Mouse (Mus musculus): Measurements from ENCODE around the gene Hoxd3. TPM values are rescaled to one million over a fixed set of nuclear protein-coding genes. Genes with fewer than 3 reads are reported as not detected.

Gene Hoxd3
- polyA plus RNA-seq, 1 experiment = 0.09 TPM

DNA sequence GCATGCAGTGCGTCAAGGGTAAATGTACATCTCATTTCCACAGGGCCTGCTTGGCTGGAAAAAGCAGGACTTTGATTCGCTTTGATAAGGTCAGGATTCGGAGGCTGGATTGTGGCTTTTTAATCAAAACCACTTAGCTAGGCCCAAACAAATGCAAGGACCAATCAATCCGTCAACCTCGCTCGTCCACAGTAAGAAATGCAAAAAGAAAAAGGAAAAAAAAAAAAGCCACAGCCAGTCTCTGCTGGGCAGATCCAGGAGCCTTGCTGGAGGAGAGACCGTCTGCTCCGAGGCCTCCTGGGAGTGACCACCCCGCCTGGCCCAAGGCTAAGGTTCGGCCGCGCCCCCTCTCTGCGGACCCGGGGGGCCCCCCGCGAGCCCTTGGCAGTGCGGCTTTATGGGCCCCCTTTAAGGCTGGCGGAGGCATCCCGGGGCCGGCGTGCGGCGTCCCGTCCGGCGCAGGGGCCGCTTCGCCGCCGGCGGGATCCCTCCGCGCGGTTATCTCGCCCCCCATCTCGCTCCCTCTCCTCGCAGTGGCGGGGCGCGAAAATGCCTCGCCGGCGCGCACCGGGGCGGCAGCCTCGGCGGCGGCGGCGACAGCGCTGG is 7.2 kb upstream of the Hoxd3 start, which contains the start of gene Hoxd8:
Gene Hoxd8, plus strand, starts transcription at position 223 of the 606 bp plus-strand sequence.
- WGBS = 4% methylated on average over 47 of the region's 52 CpGs
- no peak for DNase-seq
- H3K4me1 ChIP-seq (ENCODE audit: control insufficient read depth, insufficient read depth, low read length) = no peaks in the 10 kb centered on the region
- no peak within 1 kb of the TSS for H3K4me3 ChIP-seq (replicated peaks; ENCODE audit: extremely low read depth, low read depth, low read length)
- no peak for TF ChIP-seq CTCF (IDR thresholded peaks at IDR 0.05; ENCODE audit: insufficient read depth, low read length)
- TF ChIP-seq POLR2A (IDR thresholded peaks at IDR 0.05; ENCODE audit: borderline replicate concordance, extremely low read depth, low read depth, low read length) = no peak

DNA sequence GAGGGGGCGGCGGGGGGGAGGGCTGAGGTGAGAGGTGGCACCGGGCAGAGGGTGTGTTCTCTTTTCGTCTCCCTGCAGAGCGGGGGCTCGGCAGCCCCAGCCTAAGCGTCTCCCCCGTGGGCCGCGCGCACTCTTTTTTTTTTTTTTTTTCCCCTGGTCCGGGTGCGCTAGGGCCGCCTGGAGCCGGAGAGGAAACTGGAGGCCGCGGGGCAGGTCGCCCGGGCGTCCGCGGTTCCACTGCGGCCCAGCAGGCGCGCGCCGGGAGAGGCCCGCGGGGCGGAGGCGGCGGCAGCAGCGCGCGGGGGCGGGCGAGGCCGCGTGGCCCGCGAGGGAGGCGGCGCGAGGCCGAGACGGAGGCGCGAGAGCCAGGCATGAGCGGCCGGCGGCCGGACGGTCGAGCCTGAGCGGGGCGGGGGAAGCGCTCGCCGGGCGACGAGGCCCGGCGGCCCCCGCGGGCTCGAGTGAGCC is 6.7 kb upstream of the Hoxd3 start:
- TF ChIP-seq POLR2A (IDR thresholded peaks at IDR 0.05; ENCODE audit: borderline replicate concordance, extremely low read depth, low read depth, low read length) (no peak), CTCF (IDR thresholded peaks at IDR 0.05; ENCODE audit: insufficient read depth, low read length) (no peak)
- WGBS = under 1% methylated on average over 64 of the region's 66 CpGs
- no peak for DNase-seq
- Histone ChIP-seq H3K4me3 (replicated peaks; ENCODE audit: extremely low read depth, low read depth, low read length) (no peak overlapping the region), H3K4me1 (ENCODE audit: control insufficient read depth, insufficient read depth, low read length) (no peaks in the 10 kb centered on the region)

- Histone ChIP-seq H3K4me3 (replicated peaks; ENCODE audit: extremely low read depth, low read depth, low read length) (no peak overlapping the region), H3K4me1 (ENCODE audit: control insufficient read depth, insufficient read depth, low read length) (no peaks in the 10 kb centered on the region)
- no peak for TF ChIP-seq POLR2A (IDR thresholded peaks at IDR 0.05; ENCODE audit: borderline replicate concordance, extremely low read depth, low read depth, low read length)
- no peak for TF ChIP-seq CTCF (IDR thresholded peaks at IDR 0.05; ENCODE audit: insufficient read depth, low read length)
- no peak for DNase-seq
- WGBS = 3% methylated on average over 82 of the region's 85 CpGs
Measured at GRCm38 (mm10) chr2:74705467-74706089, 6.1 kb upstream of the Hoxd3 start.

GRCm38 (mm10) chr2:74706393-74706960 is 5.2 kb upstream of the Hoxd3 start:
- 6% methylated on average over 13 of the region's 13 CpGs for WGBS
- no peaks in the 10 kb centered on the region for H3K4me1 ChIP-seq (ENCODE audit: control insufficient read depth, insufficient read depth, low read length)
- H3K4me3 ChIP-seq (replicated peaks; ENCODE audit: extremely low read depth, low read depth, low read length) = no peak overlapping the region
- DNase-seq = no peak
- TF ChIP-seq CTCF (IDR thresholded peaks at IDR 0.05; ENCODE audit: insufficient read depth, low read length) (no peak), POLR2A (IDR thresholded peaks at IDR 0.05; ENCODE audit: borderline replicate concordance, extremely low read depth, low read depth, low read length) (no peak)

DNA sequence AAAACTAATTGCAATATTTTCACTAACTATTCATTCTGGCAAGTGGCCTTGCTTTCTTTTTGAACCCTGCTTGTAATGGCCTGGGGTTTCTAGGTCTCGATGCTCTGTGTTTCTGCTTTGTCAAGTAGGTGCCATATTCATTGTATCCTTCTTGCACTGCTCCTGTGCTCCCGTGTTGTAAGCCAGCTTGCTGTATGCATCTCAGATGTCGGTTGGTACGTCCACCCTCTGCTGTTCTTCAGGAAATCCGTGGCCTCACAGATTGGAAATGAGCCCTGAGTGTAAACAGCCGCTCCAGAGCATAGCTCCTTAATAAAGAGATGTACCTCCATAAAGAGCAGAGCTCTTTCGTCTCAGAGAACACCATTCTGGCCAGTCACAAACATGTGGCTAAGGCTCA is 4.1 kb upstream of the Hoxd3 start:
- no peak for TF ChIP-seq POLR2A (IDR thresholded peaks at IDR 0.05; ENCODE audit: borderline replicate concordance, extremely low read depth, low read depth, low read length)
- no peak for TF ChIP-seq CTCF (IDR thresholded peaks at IDR 0.05; ENCODE audit: insufficient read depth, low read length)
- WGBS = 27% methylated on average over 7 of the region's 7 CpGs
- Histone ChIP-seq H3K4me1 (ENCODE audit: control insufficient read depth, insufficient read depth, low read length) (no peaks in the 10 kb centered on the region), H3K4me3 (replicated peaks; ENCODE audit: extremely low read depth, low read depth, low read length) (no peak overlapping the region)
- no peak for DNase-seq

DNA sequence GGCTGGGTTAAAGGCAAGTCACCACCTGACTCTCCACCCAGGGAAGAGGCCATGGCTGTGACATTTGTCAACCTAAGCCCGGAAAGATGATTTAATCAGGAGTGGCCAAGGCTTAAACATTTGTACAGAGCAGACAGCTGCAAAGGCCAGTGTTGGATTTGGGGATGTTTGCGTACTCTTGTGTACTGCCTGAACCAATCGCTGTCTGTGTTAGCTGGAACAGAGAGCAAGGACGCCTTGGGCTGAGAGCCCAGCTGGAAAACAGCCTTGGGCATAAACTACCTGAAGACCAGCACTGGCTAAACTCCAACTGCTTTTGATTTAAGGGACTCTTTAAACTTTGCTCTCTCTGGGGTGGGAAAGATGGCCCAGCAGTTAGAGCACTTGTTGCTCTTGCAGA is 3.1 kb upstream of the Hoxd3 start:
- TF ChIP-seq POLR2A (IDR thresholded peaks at IDR 0.05; ENCODE audit: borderline replicate concordance, extremely low read depth, low read depth, low read length) (no peak), CTCF (IDR thresholded peaks at IDR 0.05; ENCODE audit: insufficient read depth, low read length) (no peak)
- H3K4me1 ChIP-seq (ENCODE audit: control insufficient read depth, insufficient read depth, low read length) = no peaks in the 10 kb centered on the region
- no peak for DNase-seq
- WGBS = 21% methylated on average over 4 of the region's 4 CpGs
- no peak overlapping the region for H3K4me3 ChIP-seq (replicated peaks; ENCODE audit: extremely low read depth, low read depth, low read length)

DNA sequence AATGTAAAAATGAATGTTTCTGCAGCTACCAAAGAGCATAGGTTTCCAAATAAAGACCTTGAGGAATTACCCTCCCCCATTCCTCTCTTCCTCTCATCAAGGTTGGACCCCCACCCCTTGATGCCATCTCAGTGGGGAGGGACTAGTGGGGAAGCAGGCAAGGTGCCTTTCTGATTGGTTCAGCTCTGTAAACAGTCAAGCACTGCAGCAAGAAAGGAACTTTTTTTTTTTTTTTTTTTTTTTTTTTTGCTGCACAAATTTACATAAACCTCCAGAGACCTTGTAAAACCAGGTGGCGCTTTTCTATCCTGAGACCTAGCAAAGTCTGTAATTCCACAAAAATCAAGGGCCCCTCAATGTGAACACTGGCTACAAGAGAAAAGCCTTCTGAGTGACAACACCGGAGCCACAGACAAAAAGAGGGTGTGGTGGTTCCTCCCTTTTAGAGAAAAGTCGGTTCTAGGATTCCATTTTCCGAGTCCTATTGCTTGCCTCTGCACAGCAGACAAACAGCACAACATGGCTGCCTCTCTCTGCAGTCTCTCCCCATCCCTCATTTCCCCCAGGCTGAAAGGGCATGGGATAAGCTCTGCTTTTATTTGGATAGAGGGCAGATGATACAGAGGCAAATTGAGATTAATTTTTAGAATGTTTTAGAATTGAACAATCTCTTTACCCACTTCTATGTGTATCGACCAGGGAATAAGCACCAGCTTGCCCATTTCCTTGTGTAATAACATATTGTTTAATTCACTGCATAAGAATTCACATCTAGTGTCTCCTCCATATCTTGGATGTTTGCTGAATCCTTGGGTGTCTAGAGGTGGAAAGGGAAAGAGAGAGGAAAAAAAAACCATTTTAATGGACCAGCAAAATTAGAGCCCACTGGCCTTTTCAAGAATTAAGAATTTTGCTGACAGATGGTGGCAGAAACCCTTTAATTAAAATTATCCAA is 2.0 kb upstream of the Hoxd3 start:
- Histone ChIP-seq H3K4me3 (replicated peaks; ENCODE audit: extremely low read depth, low read depth, low read length) (no peak overlapping the region), H3K4me1 (ENCODE audit: control insufficient read depth, insufficient read depth, low read length) (no peaks in the 10 kb centered on the region)
- WGBS = 13% methylated on average over 5 of the region's 5 CpGs
- no peak for DNase-seq
- no peak for TF ChIP-seq POLR2A (IDR thresholded peaks at IDR 0.05; ENCODE audit: borderline replicate concordance, extremely low read depth, low read depth, low read length)
- TF ChIP-seq CTCF (IDR thresholded peaks at IDR 0.05; ENCODE audit: insufficient read depth, low read length) = no peak

- no peak for TF ChIP-seq CTCF (IDR thresholded peaks at IDR 0.05; ENCODE audit: insufficient read depth, low read length)
- no peak for TF ChIP-seq POLR2A (IDR thresholded peaks at IDR 0.05; ENCODE audit: borderline replicate concordance, extremely low read depth, low read depth, low read length)
- H3K4me1 ChIP-seq (ENCODE audit: control insufficient read depth, insufficient read depth, low read length) = no peaks in the 10 kb centered on the region
- H3K4me3 ChIP-seq (replicated peaks; ENCODE audit: extremely low read depth, low read depth, low read length) = no peak overlapping the region
- WGBS = 5% methylated on average over 16 of the region's 16 CpGs
- no peak for DNase-seq
Measured at GRCm38 (mm10) chr2:74710929-74711543, 691 bp upstream of the Hoxd3 start.

All from lung, adult 2 months (tissue).